Mouse (Mus musculus): Measurements from ENCODE around the gene Sema3b. TPM values are rescaled to one million over a fixed set of nuclear protein-coding genes. Genes with fewer than 3 reads are reported as not detected.

Sema3b gene
- polyA plus RNA-seq, 1 experiment = 3.3 TPM

GRCm38 (mm10) chr9:107633091-107633660 is 24.1 kb upstream of the Sema3b start:
- peaks cover 7% of the 10 kb centered on the region; the same call in 1 of the 2 replicates for H3K36me3 ChIP-seq (ENCODE audit: control insufficient read depth, insufficient read depth, low read length)
- H3K4me3 ChIP-seq (ENCODE audit: extremely low read depth, insufficient read depth, insufficient read length) = peak overlapping the region; percentile 99
- under 1% methylated on average over 33 of the region's 33 CpGs for WGBS
- peaks cover 47% of the 10 kb centered on the region; the same call in 1 of the 2 replicates for H3K4me1 ChIP-seq (ENCODE audit: control insufficient read depth, insufficient read depth, insufficient read length)
- TF ChIP-seq POLR2A (IDR thresholded peaks at IDR 0.05; ENCODE audit: low read depth, low read length) (peak; percentile 58), CTCF (IDR thresholded peaks at IDR 0.05; ENCODE audit: extremely low read depth, insufficient read depth, insufficient read length, insufficient replicate concordance) (no peak)
- DNase-seq (ENCODE audit: low read depth in 1 of 2, low spot score in 2 of 2) = peak; percentile 65 to 87
- H3K27ac ChIP-seq (ENCODE audit: insufficient read depth, low read length) = peak overlapping the region; percentile 96
- H3K27me3 ChIP-seq (ENCODE audit: control insufficient read depth, insufficient read depth, low read length) = no peaks in the 10 kb centered on the region

DNA sequence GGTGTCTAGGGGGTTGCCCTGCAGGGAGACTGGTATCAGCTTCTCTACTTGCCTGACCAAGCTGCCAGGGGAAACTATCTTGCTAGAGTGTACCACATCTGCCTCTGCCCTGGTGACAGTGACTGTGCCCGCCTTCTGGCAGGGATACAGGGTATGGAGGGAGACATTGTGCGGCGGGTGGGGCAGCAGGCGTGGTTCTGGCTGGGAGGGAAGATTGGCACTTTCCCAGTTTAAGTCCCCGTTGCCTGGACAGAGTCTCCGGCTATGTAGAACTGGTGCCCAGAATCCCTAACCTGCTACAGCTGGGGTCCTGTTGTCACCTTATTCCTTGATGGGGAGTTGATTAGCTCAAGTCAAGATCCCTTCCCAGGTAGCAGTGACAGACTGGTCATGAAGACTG is 23.4 kb upstream of the Sema3b start:
- Histone ChIP-seq H3K27me3 (ENCODE audit: control insufficient read depth, insufficient read depth, low read length) (no peaks in the 10 kb centered on the region), H3K4me3 (ENCODE audit: extremely low read depth, insufficient read depth, insufficient read length) (peak overlapping the region; percentile 99), H3K36me3 (ENCODE audit: control insufficient read depth, insufficient read depth, low read length) (peaks cover 12% of the 10 kb centered on the region), H3K27ac (ENCODE audit: insufficient read depth, low read length) (peak overlapping the region; percentile 96), H3K4me1 (ENCODE audit: control insufficient read depth, insufficient read depth, insufficient read length) (peaks cover 54% of the 10 kb centered on the region; the same call in 1 of the 2 replicates)
- no peak for DNase-seq (ENCODE audit: low read depth in 1 of 2, low spot score in 2 of 2)
- WGBS = 54% methylated on average over 6 of the region's 6 CpGs
- no peak for TF ChIP-seq POLR2A (IDR thresholded peaks at IDR 0.05; ENCODE audit: low read depth, low read length)
- no peak for TF ChIP-seq CTCF (IDR thresholded peaks at IDR 0.05; ENCODE audit: extremely low read depth, insufficient read depth, insufficient read length, insufficient replicate concordance)

DNA sequence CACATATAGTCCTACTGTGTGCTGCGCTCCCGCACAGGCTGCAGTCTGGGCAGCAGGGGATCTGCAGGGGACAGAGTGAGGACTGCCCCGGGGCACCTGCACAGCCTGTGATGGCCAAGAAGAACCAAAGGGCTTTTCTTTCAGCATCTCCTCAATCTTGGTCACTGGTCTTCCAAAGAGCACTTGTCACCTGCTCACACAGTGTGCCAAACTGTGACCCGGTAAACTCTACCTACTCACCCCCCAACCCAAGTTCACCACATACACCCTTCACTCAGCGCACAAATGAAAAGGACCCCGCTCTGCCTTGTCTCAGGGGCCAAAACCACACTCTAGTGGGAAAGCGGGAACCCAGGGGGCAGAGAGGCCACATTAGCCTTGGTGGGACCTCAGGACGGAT is 22.8 kb upstream of the Sema3b start:
- TF ChIP-seq CTCF (IDR thresholded peaks at IDR 0.05; ENCODE audit: extremely low read depth, insufficient read depth, insufficient read length, insufficient replicate concordance) = no peak
- no peak for TF ChIP-seq POLR2A (IDR thresholded peaks at IDR 0.05; ENCODE audit: low read depth, low read length)
- Histone ChIP-seq H3K27ac (ENCODE audit: insufficient read depth, low read length) (peak overlapping the region; percentile 96), H3K4me3 (ENCODE audit: extremely low read depth, insufficient read depth, insufficient read length) (no peak overlapping the region), H3K36me3 (ENCODE audit: control insufficient read depth, insufficient read depth, low read length) (peaks cover 12% of the 10 kb centered on the region), H3K27me3 (ENCODE audit: control insufficient read depth, insufficient read depth, low read length) (no peaks in the 10 kb centered on the region), H3K4me1 (ENCODE audit: control insufficient read depth, insufficient read depth, insufficient read length) (peaks cover 60% of the 10 kb centered on the region; the same call in 1 of the 2 replicates)
- DNase-seq (ENCODE audit: low read depth in 1 of 2, low spot score in 2 of 2) = no peak
- 87% methylated on average over 8 of the region's 8 CpGs for WGBS

DNA sequence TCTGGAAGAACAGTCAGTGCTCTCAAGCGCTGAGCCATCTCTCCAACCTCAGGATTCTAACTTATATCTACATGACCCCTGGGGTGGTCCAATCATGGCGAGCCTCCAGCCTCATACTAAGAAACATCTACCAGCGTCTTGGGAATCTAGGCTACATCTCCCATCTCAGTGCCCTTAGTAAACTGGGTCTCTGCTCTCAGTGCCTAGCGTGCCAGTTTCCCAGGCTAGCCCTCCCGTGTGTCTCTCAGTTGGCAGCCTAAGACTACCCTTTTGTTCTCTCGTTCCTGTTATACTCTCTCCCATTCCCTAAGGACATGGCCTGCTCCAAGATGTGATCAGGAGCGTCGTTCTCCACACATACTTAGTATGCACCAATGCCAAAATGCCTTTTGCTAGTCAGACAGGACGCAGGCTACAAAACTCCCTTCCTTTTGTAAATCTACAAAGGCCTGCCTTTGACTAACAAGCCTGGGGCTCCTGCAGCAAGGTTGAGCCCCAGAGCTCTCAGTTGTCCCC is 22.3 kb upstream of the Sema3b start:
- Histone ChIP-seq H3K27ac (ENCODE audit: insufficient read depth, low read length) (peak overlapping the region; percentile 96), H3K4me3 (ENCODE audit: extremely low read depth, insufficient read depth, insufficient read length) (no peak overlapping the region)

GRCm38 (mm10) chr9:107630576-107630975 is 21.5 kb upstream of the Sema3b start:
- peak overlapping the region; percentile 95 for H3K27ac ChIP-seq (ENCODE audit: insufficient read depth, low read length)
- no peak overlapping the region for H3K4me3 ChIP-seq (ENCODE audit: extremely low read depth, insufficient read depth, insufficient read length)
- WGBS = 53% methylated on average over 4 of the region's 4 CpGs
- H3K36me3 ChIP-seq (ENCODE audit: control insufficient read depth, insufficient read depth, low read length) = peaks cover 12% of the 10 kb centered on the region
- H3K27me3 ChIP-seq (ENCODE audit: control insufficient read depth, insufficient read depth, low read length) = no peaks in the 10 kb centered on the region
- no peak for DNase-seq (ENCODE audit: low read depth in 1 of 2, low spot score in 2 of 2)
- peaks cover 68% of the 10 kb centered on the region; the same call in 1 of the 2 replicates for H3K4me1 ChIP-seq (ENCODE audit: control insufficient read depth, insufficient read depth, insufficient read length)
- TF ChIP-seq CTCF (IDR thresholded peaks at IDR 0.05; ENCODE audit: extremely low read depth, insufficient read depth, insufficient read length, insufficient replicate concordance) = no peak
- TF ChIP-seq POLR2A (IDR thresholded peaks at IDR 0.05; ENCODE audit: low read depth, low read length) = no peak

More for the DNA sequence above, 22.3 kb upstream of the Sema3b start:
- DNase-seq (ENCODE audit: low read depth in 1 of 2, low spot score in 2 of 2) = no peak
- Histone ChIP-seq H3K4me1 (ENCODE audit: control insufficient read depth, insufficient read depth, insufficient read length) (peaks cover 64% of the 10 kb centered on the region; the same call in 1 of the 2 replicates), H3K27me3 (ENCODE audit: control insufficient read depth, insufficient read depth, low read length) (no peaks in the 10 kb centered on the region), H3K36me3 (ENCODE audit: control insufficient read depth, insufficient read depth, low read length) (peaks cover 12% of the 10 kb centered on the region)
- WGBS = 86% methylated on average over 9 of the region's 9 CpGs
- TF ChIP-seq CTCF (IDR thresholded peaks at IDR 0.05; ENCODE audit: extremely low read depth, insufficient read depth, insufficient read length, insufficient replicate concordance) (no peak), POLR2A (IDR thresholded peaks at IDR 0.05; ENCODE audit: low read depth, low read length) (no peak)

GRCm38 (mm10) chr9:107629901-107630425 is 20.9 kb upstream of the Sema3b start:
- Histone ChIP-seq H3K4me3 (ENCODE audit: extremely low read depth, insufficient read depth, insufficient read length) (no peak overlapping the region; the same call in 1 of the 2 replicates), H3K4me1 (ENCODE audit: control insufficient read depth, insufficient read depth, insufficient read length) (peaks cover 74% of the 10 kb centered on the region; the same call in 1 of the 2 replicates), H3K27ac (ENCODE audit: insufficient read depth, low read length) (peak overlapping the region; percentile 95), H3K27me3 (ENCODE audit: control insufficient read depth, insufficient read depth, low read length) (no peaks in the 10 kb centered on the region), H3K36me3 (ENCODE audit: control insufficient read depth, insufficient read depth, low read length) (peaks cover 14% of the 10 kb centered on the region)
- DNase-seq (ENCODE audit: low read depth in 1 of 2, low spot score in 2 of 2) = no peak
- no peak for TF ChIP-seq POLR2A (IDR thresholded peaks at IDR 0.05; ENCODE audit: low read depth, low read length)
- no peak for TF ChIP-seq CTCF (IDR thresholded peaks at IDR 0.05; ENCODE audit: extremely low read depth, insufficient read depth, insufficient read length, insufficient replicate concordance)
- 40% methylated on average over 14 of the region's 14 CpGs for WGBS

DNA sequence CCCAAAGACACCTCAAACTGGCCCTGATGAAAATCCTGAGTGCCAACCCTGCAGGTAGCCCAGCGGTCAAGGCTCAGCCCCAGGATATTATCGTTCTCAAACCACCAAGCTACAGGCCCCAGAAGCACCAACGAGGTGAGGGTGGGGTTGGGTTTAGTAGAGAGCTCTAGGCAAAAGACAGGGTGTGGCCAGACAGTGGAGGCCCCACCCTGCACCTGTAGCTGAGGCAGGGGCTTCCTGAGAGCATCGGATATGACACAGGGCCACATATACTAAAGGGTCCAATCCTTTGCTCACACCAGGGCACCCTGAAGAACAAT is 20.3 kb upstream of the Sema3b start:
- peak overlapping the region; percentile 43; the same call in 1 of the 2 replicates for H3K4me3 ChIP-seq (ENCODE audit: extremely low read depth, insufficient read depth, insufficient read length)
- H3K27ac ChIP-seq (ENCODE audit: insufficient read depth, low read length) = peak overlapping the region; percentile 95
- H3K36me3 ChIP-seq (ENCODE audit: control insufficient read depth, insufficient read depth, low read length) = peaks cover 14% of the 10 kb centered on the region
- H3K4me1 ChIP-seq (ENCODE audit: control insufficient read depth, insufficient read depth, insufficient read length) = peaks cover 79% of the 10 kb centered on the region; the same call in 1 of the 2 replicates
- TF ChIP-seq CTCF (IDR thresholded peaks at IDR 0.05; ENCODE audit: extremely low read depth, insufficient read depth, insufficient read length, insufficient replicate concordance) (no peak), POLR2A (IDR thresholded peaks at IDR 0.05; ENCODE audit: low read depth, low read length) (no peak)
- no peak for DNase-seq (ENCODE audit: low read depth in 1 of 2, low spot score in 2 of 2)
- H3K27me3 ChIP-seq (ENCODE audit: control insufficient read depth, insufficient read depth, low read length) = no peaks in the 10 kb centered on the region
- 4% methylated on average over 4 of the region's 4 CpGs for WGBS
